Mouse (Mus musculus) olfactory bulb, adult 2 months (tissue): Measurements from ENCODE around the gene Pgap3.

ENCODE experiments used
- CTCF ChIP-seq: fragments of 200-500 bp; IDR thresholded peaks from 2 replicates; pipeline ENCODE4 v1.5.1; 2012; ENCODE audit warnings: low read depth, mild to moderate bottlenecking, low read length, moderate library complexity; ENCODE audit not compliant: insufficient read depth
- POLR2A ChIP-seq: fragments of 200-500 bp; IDR thresholded peaks from 2 replicates; pipeline ENCODE4 v1.6.1; 2012; ENCODE audit warnings: mild to moderate bottlenecking, low read depth, low read length, moderate library complexity; ENCODE audit not compliant: insufficient read depth

- TF ChIP-seq POLR2A (no peak), CTCF (no peak)
Observed at GRCm38 (mm10) chr11:98445238-98445637, 44.9 kb upstream of the Pgap3 start.
